Mouse (Mus musculus) thymus, adult 2 months (tissue): Measurements from ENCODE around the gene Tnk2.

Experiments used
- CTCF ChIP-seq: fragments of 200-500 bp; IDR thresholded peaks from 2 replicates; pipeline ENCODE4 v1.5.1; 2012; ENCODE audit warnings: mild to moderate bottlenecking, control low read depth, low read length, moderate library complexity, borderline replicate concordance; ENCODE audit not compliant: control insufficient read depth, poor library complexity, insufficient read depth; ENCODE audit errors: extremely low read depth
- POLR2A ChIP-seq: fragments of 200-500 bp; IDR thresholded peaks from 2 replicates; pipeline ENCODE4 v1.6.1; 2012; ENCODE audit warnings: mild to moderate bottlenecking, low read length, control low read depth, moderate library complexity; ENCODE audit not compliant: control insufficient read depth, poor library complexity, insufficient read depth; ENCODE audit errors: extremely low read depth

- TF ChIP-seq POLR2A (no peak), CTCF (no peak)
These were observed 39.2 kb downstream of the Tnk2 start for GRCm38 (mm10) chr16:32682841-32683240.
